Mouse (Mus musculus) intestine, embryonic 15.5 days (tissue): Measurements from ENCODE around the gene Pibf1. TPM values are rescaled to one million over a fixed set of nuclear protein-coding genes. Genes with fewer than 3 reads are reported as not detected.

ENCODE experiments used
- ATAC-seq: fragments of 200-750 bp; cut with Nextera tagmentation; 2 replicates; pipeline ENCODE4 v1.8.0; 2017; ENCODE audit warnings: moderate TSS enrichment, moderate library complexity
- H3K27ac ChIP-seq: fragments of 300-500 bp; sonication (generic); 2 replicates; pipeline ENCODE4 v1.5.1; 2015; ENCODE audit warnings: mild to moderate bottlenecking, inconsistent platforms
- H3K27me3 ChIP-seq: fragments of 300-500 bp; sonication (generic); replicated peaks from 2 replicates; pipeline ENCODE4 v1.6.1; 2015; ENCODE audit warnings: inconsistent platforms
- H3K36me3 ChIP-seq: fragments of 300-500 bp; sonication (generic); 2 replicates; pipeline ENCODE4 v1.6.1; 2015; ENCODE audit warnings: inconsistent platforms
- H3K4me1 ChIP-seq: fragments of 300-500 bp; sonication (generic); replicated peaks from 2 replicates; pipeline ENCODE4 v1.6.1; 2015; ENCODE audit warnings: inconsistent platforms
- H3K4me2 ChIP-seq: fragments of 300-500 bp; sonication (generic); replicated peaks from 2 replicates; pipeline ENCODE4 v1.6.1; 2015; ENCODE audit warnings: mild to moderate bottlenecking, inconsistent platforms
- H3K4me3 ChIP-seq: fragments of 300-500 bp; sonication (generic); replicated peaks from 2 replicates; pipeline ENCODE4 v1.5.1; 2015; ENCODE audit warnings: inconsistent platforms
- H3K9ac ChIP-seq: fragments of 300-500 bp; sonication (generic); 2 replicates; pipeline ENCODE4 v1.6.1; 2015; ENCODE audit warnings: inconsistent platforms
- H3K9me3 ChIP-seq: fragments of 300-500 bp; sonication (generic); 2 replicates; pipeline ENCODE4 v1.6.1; 2016; ENCODE audit warnings: inconsistent platforms
- WGBS: fragments of 180-500 bp; shearing (Covaris S2); methylation state at CpG from one replicate; pipeline ENCODE4 v1.1.7; 2015; 5-methylcytosine and 5-hydroxymethylcytosine counted together
- polyA plus RNA-seq: library from polyadenylated mRNA; unstranded; fragments of >200 nt; fragmentation: Nextera tagmentation; extraction: Ambion mirVana; gene quantifications from 2 replicates; pipeline ENCODE4 v1.2.1, GENCODE M21; 2015

Gene Pibf1
- polyA plus RNA-seq, 1 experiment from 2014 or later = 17.0 TPM

DNA sequence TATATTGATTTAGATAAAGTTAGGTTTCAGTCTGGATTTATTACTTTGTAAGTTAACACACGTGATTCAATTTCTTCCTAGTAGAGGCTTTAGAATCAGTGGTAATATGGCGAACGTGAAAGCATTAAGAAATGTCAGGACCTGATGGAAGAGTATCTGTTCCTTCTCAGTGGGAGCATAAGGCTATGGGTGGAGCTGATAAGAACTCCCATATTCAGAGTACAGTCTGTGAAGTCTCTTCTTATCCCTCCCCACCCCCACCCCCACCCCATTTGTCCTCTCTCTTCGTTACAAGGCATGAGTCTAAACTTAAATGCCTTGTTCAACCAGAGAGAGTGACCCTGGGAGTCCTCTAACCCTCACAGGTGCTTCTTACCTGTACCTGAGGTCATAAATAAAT, 53.5 kb downstream of the Pibf1 start:
- WGBS = 92% methylated on average over 4 of the region's 4 CpGs
- no peaks in the 10 kb centered on the region for H3K9me3 ChIP-seq
- no peaks in the 10 kb centered on the region for H3K27me3 ChIP-seq
- H3K4me3 ChIP-seq = no peak overlapping the region
- no peak overlapping the region for H3K4me2 ChIP-seq
- ATAC-seq = no peak
- H3K9ac ChIP-seq = no peak overlapping the region
- no peaks in the 10 kb centered on the region for H3K4me1 ChIP-seq
- no peak overlapping the region for H3K27ac ChIP-seq
- no peaks in the 10 kb centered on the region for H3K36me3 ChIP-seq

DNA sequence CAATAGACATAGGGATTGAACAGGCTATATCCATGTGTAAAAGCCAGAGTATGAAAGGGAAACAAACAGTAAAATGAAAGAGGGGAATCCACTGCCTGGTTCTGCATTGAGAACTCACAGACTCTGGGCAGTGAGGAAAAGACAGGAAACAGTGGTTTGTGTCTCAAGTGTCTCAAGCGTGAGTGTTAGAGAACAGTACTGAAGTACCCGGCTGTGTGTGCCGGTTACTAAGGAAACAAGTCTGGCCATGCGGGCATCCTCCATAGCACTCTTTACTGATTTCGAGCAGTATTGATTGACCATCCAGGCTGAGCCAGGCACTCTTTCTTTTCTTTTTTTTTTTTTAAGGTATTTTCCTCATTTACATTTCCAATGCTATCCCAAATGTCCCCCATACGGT, 60.7 kb downstream of the Pibf1 start:
- Histone ChIP-seq H3K4me2 (no peak overlapping the region), H3K9me3 (no peaks in the 10 kb centered on the region), H3K27me3 (no peaks in the 10 kb centered on the region), H3K27ac (no peak overlapping the region), H3K9ac (no peak overlapping the region), H3K4me1 (no peaks in the 10 kb centered on the region), H3K4me3 (no peak overlapping the region), H3K36me3 (no peaks in the 10 kb centered on the region)
- 66% methylated on average over 6 of the region's 6 CpGs for WGBS
- no peak for ATAC-seq

DNA sequence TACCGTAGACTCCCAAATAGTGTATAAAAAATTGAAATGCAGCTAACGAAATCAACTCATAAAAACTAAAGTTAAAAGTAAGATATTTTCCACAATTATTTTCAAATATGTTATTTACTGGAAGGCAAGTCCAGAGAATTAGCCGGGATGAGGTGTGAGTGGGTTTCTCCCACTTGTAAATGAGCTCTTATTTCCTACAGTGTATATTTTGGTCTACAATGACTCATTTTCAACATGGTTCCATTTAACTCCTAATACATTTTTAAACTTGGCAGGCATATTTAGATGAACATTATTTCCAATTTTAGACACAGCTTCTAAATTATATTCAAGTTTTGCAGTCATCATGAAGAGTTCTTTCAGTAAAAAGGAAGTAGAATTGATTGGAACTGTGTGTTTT, 63.8 kb downstream of the Pibf1 start:
- Histone ChIP-seq H3K27ac (no peak overlapping the region), H3K4me3 (no peak overlapping the region), H3K36me3 (no peaks in the 10 kb centered on the region), H3K4me1 (no peaks in the 10 kb centered on the region), H3K9ac (no peak overlapping the region), H3K27me3 (no peaks in the 10 kb centered on the region), H3K4me2 (no peak overlapping the region), H3K9me3 (no peaks in the 10 kb centered on the region)
- 91% methylated on average over 3 of the region's 3 CpGs for WGBS
- ATAC-seq = no peak

DNA sequence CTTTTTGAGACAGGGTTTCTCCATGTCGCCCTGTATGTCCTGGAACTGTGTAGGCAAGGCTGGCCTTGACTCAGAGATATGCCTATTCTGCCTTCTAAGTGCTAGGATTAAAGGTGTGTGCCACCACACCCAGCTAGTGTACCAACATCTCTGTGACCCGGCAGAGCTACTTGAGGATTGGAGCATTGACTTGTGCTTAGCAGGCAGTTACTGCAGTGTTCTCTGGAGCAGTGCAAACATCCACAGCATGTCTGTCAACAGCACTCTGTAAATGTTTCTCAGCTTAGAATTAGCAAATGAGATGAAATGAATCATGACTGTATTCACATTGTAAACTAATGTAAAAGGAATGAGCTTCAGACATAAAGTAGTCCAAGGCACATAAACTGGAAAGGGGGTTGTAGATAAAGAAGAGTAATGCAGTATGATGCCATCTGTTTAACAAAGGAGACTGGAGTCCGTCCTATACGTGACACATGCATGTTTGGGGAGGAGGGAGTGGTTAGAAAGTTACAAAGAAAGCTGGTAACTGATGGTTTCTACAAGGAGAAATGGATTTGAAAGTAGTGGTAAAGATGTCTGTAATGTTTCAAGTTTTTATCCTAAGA, 75.0 kb downstream of the Pibf1 start:
- no peak overlapping the region for H3K27ac ChIP-seq
- peak; percentile 56; the same call in 1 of the 2 replicates for ATAC-seq
- H3K4me1 ChIP-seq = no peaks in the 10 kb centered on the region; the same call in 1 of the 2 replicates
- no peaks in the 10 kb centered on the region for H3K27me3 ChIP-seq
- no peak overlapping the region for H3K4me2 ChIP-seq
- no peaks in the 10 kb centered on the region for H3K36me3 ChIP-seq
- WGBS = 60% methylated on average over 4 of the region's 4 CpGs
- no peaks in the 10 kb centered on the region for H3K9me3 ChIP-seq
- H3K4me3 ChIP-seq = no peak overlapping the region
- H3K9ac ChIP-seq = no peak overlapping the region

DNA sequence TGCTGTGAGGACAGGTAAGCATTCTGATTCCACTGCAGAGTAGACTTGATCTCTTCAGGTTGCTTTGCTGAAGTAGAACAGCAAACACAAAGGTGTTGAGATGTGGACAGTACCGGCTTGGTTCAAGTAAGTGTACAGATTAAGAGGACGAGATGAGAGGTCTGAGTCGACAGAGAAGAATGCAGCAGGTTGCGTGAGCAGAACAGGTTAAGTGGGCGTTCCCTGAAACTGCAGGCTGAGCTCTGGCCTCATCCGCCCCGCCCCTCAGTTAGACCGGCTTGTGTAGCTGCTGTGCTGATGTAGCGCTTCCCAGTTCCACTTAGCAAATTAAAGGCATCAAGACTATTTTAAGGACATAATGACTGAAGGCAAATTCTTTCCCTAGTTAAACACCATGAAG, 77.3 kb downstream of the Pibf1 start:
- Histone ChIP-seq H3K27ac (no peak overlapping the region), H3K4me3 (no peak overlapping the region), H3K9me3 (no peaks in the 10 kb centered on the region), H3K36me3 (no peaks in the 10 kb centered on the region), H3K4me1 (no peaks in the 10 kb centered on the region; the same call in 1 of the 2 replicates), H3K27me3 (no peaks in the 10 kb centered on the region), H3K9ac (no peak overlapping the region), H3K4me2 (no peak overlapping the region)
- ATAC-seq = peak; percentile 95
- 41% methylated on average over 9 of the region's 9 CpGs for WGBS

DNA sequence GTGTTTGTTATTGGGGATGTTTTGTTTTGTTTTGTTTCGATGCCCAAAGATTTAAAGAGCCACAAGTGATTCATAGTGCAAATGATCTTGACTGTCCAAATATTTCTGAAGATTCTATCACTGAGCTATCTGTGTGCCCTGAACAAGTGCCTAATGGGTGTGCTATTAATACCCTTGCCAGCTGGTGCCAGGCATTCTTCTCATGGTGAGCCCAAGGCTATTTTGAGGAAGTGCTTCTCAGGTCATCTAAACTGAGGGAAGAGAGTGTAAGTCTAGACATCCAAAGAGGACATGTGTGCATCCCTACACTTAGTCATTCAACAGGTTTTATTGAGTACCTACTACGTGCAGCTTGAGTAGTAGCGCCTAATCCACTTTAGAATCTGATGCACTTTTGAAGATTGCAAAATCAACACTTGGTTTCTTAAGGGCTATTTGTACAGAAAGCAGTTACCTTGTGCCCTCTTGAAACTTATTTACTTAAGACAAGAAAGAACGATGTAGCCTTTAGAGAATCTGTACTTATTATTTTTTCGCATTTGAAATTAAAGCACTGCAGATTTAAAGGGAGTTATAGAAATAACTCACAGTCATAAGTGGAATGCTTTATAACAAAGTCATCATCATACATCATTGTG, 91.0 kb downstream of the Pibf1 start:
- Histone ChIP-seq H3K4me3 (no peak overlapping the region), H3K9me3 (no peaks in the 10 kb centered on the region), H3K27me3 (no peaks in the 10 kb centered on the region), H3K36me3 (no peaks in the 10 kb centered on the region), H3K4me1 (no peaks in the 10 kb centered on the region), H3K9ac (no peak overlapping the region), H3K4me2 (no peak overlapping the region), H3K27ac (no peak overlapping the region)
- ATAC-seq = no peak
- WGBS = 90% methylated on average over 5 of the region's 5 CpGs

DNA sequence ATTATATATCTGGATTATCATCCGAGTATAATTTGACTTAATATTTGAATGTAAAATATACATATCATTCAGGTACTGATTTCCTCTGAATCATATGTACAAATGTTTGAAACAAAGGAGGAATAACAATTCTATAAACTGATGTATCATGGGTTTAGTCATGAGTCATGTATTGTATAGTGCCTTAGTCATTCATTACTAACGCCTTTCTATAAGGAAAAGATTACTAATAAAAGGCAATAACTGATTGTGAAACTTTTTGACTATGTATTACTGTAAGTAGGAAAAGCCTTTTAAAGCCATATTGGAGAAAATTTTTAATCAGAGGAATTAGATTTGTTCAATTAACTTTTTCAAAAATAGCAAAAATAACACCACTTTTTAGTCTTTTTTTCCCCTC, 106.6 kb downstream of the Pibf1 start:
- no peak for ATAC-seq

DNA sequence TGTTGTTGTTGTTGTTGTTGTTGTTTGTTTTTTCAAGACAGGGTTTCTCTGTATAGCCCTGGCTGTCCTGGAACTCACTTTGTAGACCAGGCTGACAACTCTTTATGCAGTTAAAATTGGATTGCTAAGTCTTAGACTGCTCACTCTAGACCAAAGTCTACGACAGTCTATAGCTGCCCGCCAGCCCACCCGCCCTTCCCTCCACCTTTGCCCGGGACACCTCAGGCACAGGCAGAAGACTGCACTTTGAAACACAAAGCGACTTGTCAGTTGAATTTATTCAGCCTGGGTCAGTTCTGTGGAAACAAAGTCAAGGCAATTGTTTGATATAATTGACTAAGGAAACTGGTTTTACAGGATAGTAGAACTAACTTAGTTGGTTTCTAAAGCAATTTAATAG, 107.4 kb downstream of the Pibf1 start:
- peak; percentile 88 for ATAC-seq
- Histone ChIP-seq H3K4me2 (no peak overlapping the region), H3K9me3 (no peaks in the 10 kb centered on the region), H3K27me3 (no peaks in the 10 kb centered on the region), H3K9ac (no peak overlapping the region), H3K36me3 (no peaks in the 10 kb centered on the region), H3K27ac (no peak overlapping the region), H3K4me3 (no peak overlapping the region), H3K4me1 (no peaks in the 10 kb centered on the region)
- WGBS = 64% methylated on average over 5 of the region's 5 CpGs

More for the DNA sequence above, 106.6 kb downstream of the Pibf1 start:
- no peak overlapping the region for H3K27ac ChIP-seq
- H3K9me3 ChIP-seq = no peaks in the 10 kb centered on the region
- H3K9ac ChIP-seq = no peak overlapping the region
- H3K4me3 ChIP-seq = no peak overlapping the region
- H3K36me3 ChIP-seq = no peaks in the 10 kb centered on the region
- no peak overlapping the region for H3K4me2 ChIP-seq
- no peaks in the 10 kb centered on the region for H3K27me3 ChIP-seq
- no peaks in the 10 kb centered on the region for H3K4me1 ChIP-seq
- 82% methylated on average over 2 of the region's 2 CpGs for WGBS

DNA sequence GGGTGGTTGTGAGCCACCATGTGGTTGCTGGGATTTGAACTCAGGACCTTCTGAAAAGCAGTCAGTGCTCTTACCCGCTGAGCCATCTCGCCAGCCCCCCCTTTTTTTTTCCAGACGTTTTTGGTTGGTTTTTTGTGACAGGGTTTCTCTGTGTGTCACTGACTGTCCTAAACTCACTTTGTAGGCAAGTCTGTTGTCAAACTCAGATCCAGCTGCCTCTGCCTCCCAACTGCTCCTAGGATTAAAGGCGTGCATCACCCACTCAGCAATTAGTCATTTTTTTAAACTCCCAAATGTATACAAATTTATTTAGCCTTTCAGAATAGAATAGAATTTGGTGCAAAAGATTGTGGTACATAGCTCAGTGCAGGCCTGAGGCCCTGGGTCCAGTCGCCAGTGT, 111.2 kb downstream of the Pibf1 start:
- WGBS = 87% methylated on average over 5 of the region's 5 CpGs
- no peak for ATAC-seq
- Histone ChIP-seq H3K4me2 (no peak overlapping the region), H3K9me3 (no peaks in the 10 kb centered on the region), H3K4me1 (no peaks in the 10 kb centered on the region), H3K27me3 (no peaks in the 10 kb centered on the region), H3K36me3 (no peaks in the 10 kb centered on the region), H3K9ac (no peak overlapping the region), H3K4me3 (no peak overlapping the region), H3K27ac (no peak overlapping the region)

DNA sequence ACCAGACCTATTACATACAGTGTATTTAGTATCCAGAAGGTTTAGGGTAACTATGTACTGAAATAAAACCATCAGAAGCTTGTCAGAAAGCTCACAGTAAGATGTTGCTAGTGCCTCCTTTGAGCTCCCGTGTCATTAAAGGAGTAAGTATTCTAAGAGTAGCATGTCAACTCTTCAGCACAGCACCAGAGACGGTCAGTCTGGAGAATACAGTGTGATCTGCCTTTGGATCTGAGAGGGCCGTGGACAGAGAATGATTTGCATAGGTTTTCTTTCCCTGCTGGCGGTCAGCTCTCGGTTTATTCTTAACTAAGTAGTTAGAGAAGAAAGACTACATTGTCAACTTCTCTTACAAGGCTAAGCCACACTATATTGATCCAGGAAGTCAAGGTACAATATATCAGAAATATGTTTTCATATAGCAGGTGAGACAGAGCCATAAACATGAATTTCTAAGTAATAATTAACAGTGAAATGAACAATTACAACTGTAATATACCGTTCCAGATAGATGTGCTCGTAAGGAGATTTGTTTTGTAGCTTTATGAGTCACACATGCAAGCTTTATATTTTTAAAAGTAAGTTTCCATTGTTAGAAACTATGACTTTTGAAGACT, 119.3 kb downstream of the Pibf1 start:
- ATAC-seq = peak; percentile 89
- H3K9ac ChIP-seq = no peak overlapping the region
- no peaks in the 10 kb centered on the region for H3K27me3 ChIP-seq
- H3K4me2 ChIP-seq = no peak overlapping the region
- no peaks in the 10 kb centered on the region for H3K36me3 ChIP-seq
- no peaks in the 10 kb centered on the region for H3K9me3 ChIP-seq
- H3K4me3 ChIP-seq = no peak overlapping the region
- peak overlapping the region; percentile 56; the same call in 1 of the 2 replicates for H3K27ac ChIP-seq
- no peaks in the 10 kb centered on the region for H3K4me1 ChIP-seq
- 57% methylated on average over 7 of the region's 7 CpGs for WGBS

DNA sequence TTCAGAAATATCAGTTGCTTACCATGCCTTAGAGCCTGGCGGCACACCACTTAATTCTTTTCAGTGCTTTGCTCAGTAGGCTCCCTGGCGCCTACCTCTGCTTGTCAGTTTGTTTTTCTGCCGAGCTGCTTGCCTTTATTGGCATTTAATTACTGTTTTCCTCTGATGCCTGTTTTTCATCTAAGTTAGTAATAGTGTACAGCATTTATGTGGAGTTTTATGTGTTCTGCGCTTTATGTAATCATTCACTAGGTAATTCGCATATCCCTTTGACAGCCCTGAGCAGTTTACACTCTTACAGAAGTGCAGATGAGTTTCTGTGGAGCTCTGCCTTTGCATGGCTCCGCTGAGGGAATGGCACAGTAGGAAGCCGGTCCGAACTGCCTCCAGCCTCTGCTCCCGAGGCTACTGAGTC, 120.5 kb downstream of the Pibf1 start:
- Histone ChIP-seq H3K36me3 (no peaks in the 10 kb centered on the region), H3K4me2 (0 out of 2 replicates have a peak overlapping the region, but pooled peaks have one; percentile 5), H3K4me3 (no peak overlapping the region), H3K9ac (no peak overlapping the region), H3K4me1 (no peaks in the 10 kb centered on the region), H3K9me3 (no peaks in the 10 kb centered on the region), H3K27ac (peak overlapping the region; percentile 40; the same call in 1 of the 2 replicates), H3K27me3 (no peaks in the 10 kb centered on the region)
- ATAC-seq = peak; percentile 37; the same call in 1 of the 2 replicates
- 21% methylated on average over 9 of the region's 9 CpGs for whole genome bisulfite sequencing

DNA sequence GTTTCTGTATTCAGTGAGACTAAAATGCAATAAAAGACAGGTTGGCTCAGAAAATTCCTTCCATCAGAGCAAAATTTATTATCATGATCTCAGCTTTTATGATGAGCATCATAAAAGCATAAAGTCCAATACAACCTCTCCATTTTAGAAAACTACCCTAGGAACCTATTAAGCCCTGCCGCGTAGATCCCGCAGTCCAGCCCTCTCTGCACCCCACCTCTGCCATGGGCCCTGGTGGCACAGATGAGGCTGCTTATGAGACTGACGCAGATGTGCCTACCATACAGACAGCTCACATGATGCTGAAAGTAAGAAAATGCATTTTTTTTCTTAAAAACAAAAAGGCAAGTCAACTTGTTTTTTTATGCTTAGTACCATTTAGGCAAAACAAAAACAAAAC, 126.7 kb downstream of the Pibf1 start:
- no peaks in the 10 kb centered on the region for H3K4me1 ChIP-seq
- H3K36me3 ChIP-seq = no peaks in the 10 kb centered on the region
- H3K27ac ChIP-seq = no peak overlapping the region
- 67% methylated on average over 4 of the region's 4 CpGs for WGBS
- peak; percentile 83 for ATAC-seq
- H3K4me3 ChIP-seq = no peak overlapping the region
- no peaks in the 10 kb centered on the region for H3K9me3 ChIP-seq
- H3K9ac ChIP-seq = no peak overlapping the region
- no peak overlapping the region for H3K4me2 ChIP-seq
- no peaks in the 10 kb centered on the region for H3K27me3 ChIP-seq
